In the genomic region with DNA sequence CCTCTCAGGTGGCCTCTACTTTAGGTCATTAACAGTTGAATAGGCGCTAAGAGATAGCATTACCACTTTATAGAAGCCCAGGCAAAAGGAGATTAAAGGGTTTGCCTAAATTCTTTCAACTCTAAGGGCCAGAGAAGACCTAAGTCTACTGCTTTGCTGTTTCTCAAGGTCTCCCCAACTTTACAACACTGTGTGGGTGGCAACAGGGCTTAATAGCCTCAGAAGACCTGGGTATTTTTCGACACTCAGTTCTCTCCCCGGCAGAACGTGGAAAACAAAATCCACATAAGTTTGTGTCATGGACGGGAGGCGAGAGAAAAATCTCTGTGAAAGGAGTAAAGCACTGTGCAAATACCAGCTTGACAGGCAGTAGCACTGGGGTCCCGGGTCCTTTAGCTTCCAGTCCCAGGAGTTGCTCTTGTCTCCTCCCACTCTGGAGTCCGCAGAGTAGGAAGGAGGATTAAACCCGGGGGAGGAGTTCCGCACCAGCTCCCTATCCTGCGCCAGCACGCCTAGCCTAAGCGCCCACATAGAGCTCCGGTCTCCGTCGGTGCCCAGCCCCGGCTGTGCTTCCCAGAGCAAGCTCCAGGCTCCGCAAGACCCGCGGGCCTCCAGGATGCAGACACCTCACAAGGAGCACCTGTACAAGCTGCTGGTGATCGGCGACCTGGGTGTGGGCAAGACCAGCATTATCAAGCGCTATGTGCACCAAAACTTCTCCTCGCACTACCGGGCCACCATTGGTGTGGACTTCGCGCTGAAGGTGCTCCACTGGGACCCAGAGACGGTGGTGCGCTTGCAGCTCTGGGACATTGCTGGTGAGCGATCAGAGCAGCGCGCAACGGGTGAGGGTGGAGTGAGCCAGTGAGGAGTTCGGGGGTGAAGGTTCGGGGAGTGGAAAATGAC, we compare ENCODE assay signal across 8 mouse cellular contexts. TPM values are rescaled to one million over a fixed set of nuclear protein-coding genes. Genes with fewer than 3 reads are reported as not detected.
DNase-seq lines count a peak whose midpoint lies in the region; ATAC-seq lines count a peak whose summit lies in the region.

A gene (plus strand): TSS at position 488 of the 906 bp plus-strand sequence.

- peak within 1 kb of the TSS; percentile 56 for H3K4me3 ChIP-seq in intestine, embryonic 16.5 days (ENCODE audit: low read length)

- H3K9ac ChIP-seq in intestine, embryonic 16.5 days (ENCODE audit: low read depth, low read length) = peak within 1 kb of the TSS; percentile 71

- H3K36me3 ChIP-seq in intestine, embryonic 16.5 days (ENCODE audit: control insufficient read depth, insufficient read depth, low read length) = no peaks in the 10 kb centered on the region

- 2% methylated on average over 35 of the region's 35 CpGs for WGBS in intestine, embryonic 16.5 days

- intact Hi-C loops in left cerebral cortex, postnatal 4 days (cut with DNase I) = no loop called here

- peak; percentile 100 for ATAC-seq in intestine, embryonic 16.5 days
- ATAC-seq in megakaryocyte-erythroid progenitor cell, adult 5-6 weeks (replicated peaks; ENCODE audit: low FRiP score, low TSS enrichment, poor library complexity, severe bottlenecking) = peak; percentile 91

- H3K9me3 ChIP-seq in intestine, embryonic 16.5 days (ENCODE audit: control insufficient read depth, low read length) = no peaks in the 10 kb centered on the region

- peak within 1 kb of the TSS; percentile 83 for H3K4me2 ChIP-seq in intestine, embryonic 16.5 days (ENCODE audit: low read depth, low read length)

- H3K27ac ChIP-seq in intestine, embryonic 16.5 days (ENCODE audit: low read length) = no peak within 1 kb of the TSS

- DNase-seq in WW6 (ENCODE audit: low read depth, low spot score) (peak; percentile 57), MN1 (ENCODE audit: low spot score) (no peak)
- DNase-seq in embryo, embryonic 11 days = peak; percentile 80
- DNase-seq in gastrocnemius, postnatal 4 days (ENCODE audit: low spot score in 2 of 2) = peak; percentile 16 to 37
- DNase-seq in left cerebral cortex, postnatal 4 days = peak; percentile 38
- peak; percentile 3 for DNase-seq in right cerebral cortex, postnatal 36 days (ENCODE audit: low spot score in 2 of 2)

- H3K27me3 ChIP-seq in intestine, embryonic 16.5 days (replicated peaks; ENCODE audit: control insufficient read depth, insufficient read depth, low read length) = no peaks in the 10 kb centered on the region

- H3K4me1 ChIP-seq in intestine, embryonic 16.5 days (ENCODE audit: control insufficient read depth, insufficient read depth, low read length) = no peaks in the 10 kb centered on the region

RNA-seq across cellular contexts. Expression of the gene that starts here (rescaled TPM):
- total RNA-seq in gastrocnemius, postnatal 4 days (2021) = 1 to 10 TPM; 1.9 to 2.9 TPM
- polyA plus RNA-seq in intestine, embryonic 16.5 days (2015; fragmentation: Nextera tagmentation; extraction: Ambion mirVana) = 4.5 and 5.0 TPM in 2 replicates
- under 1 TPM; 0.44 to 0.48 TPM for total RNA-seq in left cerebral cortex, postnatal 4 days (2021)
- total RNA-seq in megakaryocyte-erythroid progenitor cell, adult 5-6 weeks (2014; fragmentation: Nextera tagmentation) = 20.5 and 41.4 TPM in 2 replicates
- total RNA-seq in megakaryocyte-erythroid progenitor cell, adult 5-6 weeks (2017) = 37.6 and 44.2 TPM in 2 replicates

Comparison
In these comparisons a context has a peak if more than half of its experiments do, and no peak if none do; other contexts are left out.
1. RNA of the gene that starts here (total RNA-seq): 20.5 to 44.2 TPM in megakaryocyte-erythroid progenitor cell, adult 5-6 weeks; 1.9 to 2.9 TPM in gastrocnemius, postnatal 4 days and 0.44 to 0.48 TPM in left cerebral cortex, postnatal 4 days; every median in the first group is over 4 times any median in the second.
2. Peak in DNase-seq in left cerebral cortex, postnatal 4 days; RNA of the gene not detected or under 1 TPM.